Mouse (Mus musculus) testis, postnatal 10 days (tissue): ENCODE measurements around the gene Nrf1.

Experiments used
- DNase-seq: peaks from one replicate; pipeline ENCODE4 v3.0.0; 2021; ENCODE audit warnings: low spot score

Nrf1 gene

DNA sequence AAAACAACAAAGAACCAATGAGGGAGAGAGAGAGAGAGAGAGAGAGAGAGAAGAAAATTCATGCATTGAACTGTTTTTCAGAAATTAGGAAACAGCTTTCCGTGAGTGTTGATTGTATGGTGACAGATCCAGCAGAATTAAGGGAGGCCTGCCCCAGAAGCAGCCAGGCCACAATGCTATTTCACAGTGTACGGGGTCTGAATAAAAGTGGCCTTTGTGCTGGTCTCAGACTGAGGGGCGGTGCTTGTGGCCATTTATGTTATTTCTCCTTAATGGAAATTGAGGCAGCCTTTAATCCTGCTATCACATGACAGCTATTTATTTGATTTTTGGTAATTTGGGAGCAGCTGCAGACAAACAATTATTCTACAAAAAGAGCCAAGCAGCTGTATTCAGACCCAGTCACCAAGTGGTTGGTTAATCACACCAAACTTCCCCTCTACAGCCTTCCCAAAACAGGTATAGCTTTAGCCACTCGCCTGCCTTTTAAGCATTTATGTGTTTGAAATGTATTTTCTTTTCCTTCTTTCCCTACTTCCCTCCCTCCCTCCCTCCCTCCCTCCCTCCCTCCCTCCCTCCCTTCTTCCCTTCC, 31.2 kb downstream of the Nrf1 start:
- DNase-seq: no peak

GRCm38 (mm10) chr6:30081339-30081738, 33.6 kb downstream of the Nrf1 start:
- DNase-seq: no peak

DNA sequence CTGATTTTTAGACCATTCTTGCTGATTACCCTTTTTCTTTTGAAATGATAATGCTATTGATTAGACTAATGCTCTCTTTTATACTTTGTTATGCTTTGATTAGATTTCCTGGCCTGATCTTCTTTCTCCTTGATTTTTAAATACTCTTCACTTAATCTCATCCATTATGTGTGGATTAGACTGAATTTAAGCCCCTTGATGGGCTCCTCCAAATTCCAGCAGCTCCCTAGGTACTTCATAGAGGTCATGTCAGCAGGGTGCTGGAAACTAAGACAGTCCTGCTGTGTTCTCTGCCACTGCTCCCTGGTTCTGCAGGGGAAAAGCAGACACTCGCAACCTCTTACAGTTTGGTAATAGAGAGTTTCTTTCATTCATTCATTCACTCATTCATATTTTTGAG, 35.5 kb downstream of the Nrf1 start:
- DNase-seq: no peak

- DNase-seq: no peak
Measured at GRCm38 (mm10) chr6:30085351-30085750, 37.6 kb downstream of the Nrf1 start.

- no peak for DNase-seq
Measured at GRCm38 (mm10) chr6:30091221-30091620, 43.4 kb downstream of the Nrf1 start.

- no peak for DNase-seq
Measured at GRCm38 (mm10) chr6:30092816-30093215, 45.0 kb downstream of the Nrf1 start.

DNA sequence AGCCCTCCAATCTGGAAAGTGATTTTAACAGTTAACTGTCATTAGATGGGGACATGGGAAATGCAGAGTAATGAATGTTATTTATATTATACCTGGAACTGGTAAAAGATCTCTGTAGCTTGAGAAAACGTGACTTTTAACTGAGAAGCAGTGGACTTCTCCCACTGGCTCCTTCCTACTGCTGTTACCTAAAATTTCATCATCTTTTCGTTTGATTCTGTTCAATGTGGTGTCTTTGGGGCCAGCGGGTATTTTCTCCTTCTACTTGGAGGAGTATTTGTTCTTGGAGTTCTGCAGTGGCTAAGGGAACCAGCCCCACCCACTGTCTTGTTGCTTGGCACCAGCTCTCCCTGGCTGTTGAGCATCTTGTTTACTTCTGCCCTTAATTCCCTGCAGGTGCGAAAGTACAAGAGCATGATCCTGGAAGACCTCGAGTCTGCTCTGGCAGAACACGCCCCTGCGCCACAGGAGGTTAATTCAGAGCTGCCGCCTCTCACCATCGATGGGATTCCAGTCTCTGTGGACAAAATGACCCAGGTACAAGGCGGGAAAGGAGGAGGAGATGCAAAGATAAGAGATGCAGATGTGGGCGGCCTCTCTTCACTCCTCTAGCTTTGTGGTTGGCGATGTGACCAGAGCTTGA, 54.1 kb downstream of the Nrf1 start:
- DNase-seq: no peak

DNA sequence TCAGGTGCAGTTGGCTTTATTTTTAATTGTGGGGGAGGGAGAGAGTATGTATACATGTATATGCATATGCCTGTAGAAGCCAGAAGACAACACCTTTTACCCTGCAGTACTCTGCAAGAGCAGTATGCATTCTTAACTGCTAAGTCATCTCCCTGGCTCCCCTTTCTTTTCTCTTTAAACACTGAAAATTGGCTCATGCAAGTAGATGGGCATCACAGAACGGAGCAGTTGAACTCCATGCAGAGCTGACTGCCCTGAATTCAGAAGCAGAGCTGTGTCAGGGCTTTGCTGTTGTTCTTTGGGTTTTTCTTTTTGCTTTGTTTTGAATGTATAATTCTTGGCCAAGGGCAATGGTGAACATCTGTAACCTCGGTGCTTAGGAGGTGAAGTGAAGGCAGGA, 58.3 kb downstream of the Nrf1 start:
- no peak for DNase-seq

GRCm38 (mm10) chr6:30107456-30107855, 59.7 kb downstream of the Nrf1 start:
- DNase-seq: no peak

GRCm38 (mm10) chr6:30109820-30110502, 62.2 kb downstream of the Nrf1 start:
- DNase-seq: no peak

- no peak for DNase-seq
Measured at GRCm38 (mm10) chr6:30112349-30113132, 64.8 kb downstream of the Nrf1 start.

DNA sequence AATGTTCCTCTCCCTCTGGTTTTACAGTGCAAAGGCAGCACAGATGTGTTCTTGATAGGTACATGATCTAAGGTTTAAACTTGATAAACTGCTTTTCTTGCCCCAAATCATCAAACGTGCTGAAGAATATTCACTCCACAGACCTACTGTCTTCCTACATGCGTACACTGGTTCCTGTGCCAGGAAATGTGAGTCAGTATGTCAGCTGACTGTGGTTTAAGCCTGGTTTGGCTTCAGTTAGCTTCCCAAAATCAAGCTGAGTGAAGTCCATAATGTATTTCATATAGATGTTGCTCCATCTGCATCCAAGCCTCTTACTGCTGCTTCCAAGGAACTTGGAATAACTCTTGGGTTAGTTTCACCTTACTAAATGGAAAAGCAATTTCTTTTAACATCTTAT, 66.3 kb downstream of the Nrf1 start:
- DNase-seq: no peak

DNA sequence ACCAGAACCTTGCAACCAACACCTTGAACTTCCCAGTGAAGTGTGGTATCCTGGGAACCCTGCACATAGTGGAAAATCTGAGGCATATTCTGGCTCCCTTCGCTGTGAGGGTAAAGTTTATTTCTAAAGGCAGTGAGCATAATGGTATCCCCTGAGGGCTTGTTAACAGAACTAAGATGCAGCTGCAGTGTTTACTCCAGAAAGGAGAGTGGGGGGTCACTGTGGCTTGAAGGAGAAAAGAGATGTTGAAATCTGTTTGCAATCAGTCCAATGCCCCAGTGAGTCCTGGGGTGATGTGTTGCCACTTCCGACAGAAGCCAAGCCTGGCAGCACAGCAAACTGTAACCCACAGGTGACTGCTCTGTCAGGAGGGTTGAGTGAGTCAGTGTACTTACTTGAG, 73.4 kb downstream of the Nrf1 start:
- DNase-seq: no peak

GRCm38 (mm10) chr6:30121600-30121999, 73.8 kb downstream of the Nrf1 start:
- DNase-seq: no peak

DNA sequence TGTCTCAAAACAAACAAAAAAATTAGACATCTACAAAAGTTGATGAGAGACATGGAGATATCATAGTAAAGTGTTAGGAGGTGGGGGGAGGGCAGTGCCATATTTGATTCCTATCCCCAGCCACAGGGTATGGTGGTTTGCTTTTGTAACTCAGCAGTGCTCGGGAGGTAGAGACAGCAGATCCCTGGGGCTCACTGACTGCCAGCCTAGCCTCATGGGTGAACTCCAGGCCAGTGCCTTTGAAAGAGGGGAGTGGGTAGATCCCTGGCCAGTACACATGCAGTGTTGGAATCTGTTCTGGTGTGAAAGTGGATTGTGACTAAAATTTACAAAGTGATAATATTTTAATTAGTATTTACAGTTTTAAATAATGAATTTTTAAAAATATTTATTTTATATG, 75.6 kb downstream of the Nrf1 start:
- no peak for DNase-seq

- DNase-seq: no peak
Measured at GRCm38 (mm10) chr6:30126060-30126459, 78.3 kb downstream of the Nrf1 start.

DNA sequence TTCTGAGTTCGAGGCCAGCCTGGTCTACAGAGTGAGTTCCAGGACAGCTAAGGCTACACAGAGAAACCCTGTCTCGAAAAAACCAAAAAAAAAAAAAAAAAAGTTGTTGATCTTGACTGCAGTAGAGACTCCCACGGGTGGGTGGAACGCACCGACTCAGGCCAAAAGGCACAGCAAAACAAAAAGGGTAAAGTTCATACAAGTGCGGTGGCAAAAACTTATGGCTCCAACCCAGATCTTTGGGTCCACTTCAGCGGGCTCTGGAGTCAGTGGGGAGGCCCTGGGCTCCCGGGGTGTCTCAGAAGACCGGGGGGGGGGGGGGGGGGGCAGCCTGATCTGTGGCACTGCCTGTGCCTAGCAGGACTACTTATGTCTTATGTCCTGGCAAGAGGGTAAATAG, 79.0 kb downstream of the Nrf1 start:
- DNase-seq: no peak

- no peak for DNase-seq
Measured at GRCm38 (mm10) chr6:30132399-30132798, 84.6 kb downstream of the Nrf1 start.

GRCm38 (mm10) chr6:30135590-30135989, 87.8 kb downstream of the Nrf1 start:
- no peak for DNase-seq

- DNase-seq: no peak
Measured at GRCm38 (mm10) chr6:30137227-30137626, 89.4 kb downstream of the Nrf1 start.

GRCm38 (mm10) chr6:30139329-30140045, 91.7 kb downstream of the Nrf1 start:
- no peak for DNase-seq

DNA sequence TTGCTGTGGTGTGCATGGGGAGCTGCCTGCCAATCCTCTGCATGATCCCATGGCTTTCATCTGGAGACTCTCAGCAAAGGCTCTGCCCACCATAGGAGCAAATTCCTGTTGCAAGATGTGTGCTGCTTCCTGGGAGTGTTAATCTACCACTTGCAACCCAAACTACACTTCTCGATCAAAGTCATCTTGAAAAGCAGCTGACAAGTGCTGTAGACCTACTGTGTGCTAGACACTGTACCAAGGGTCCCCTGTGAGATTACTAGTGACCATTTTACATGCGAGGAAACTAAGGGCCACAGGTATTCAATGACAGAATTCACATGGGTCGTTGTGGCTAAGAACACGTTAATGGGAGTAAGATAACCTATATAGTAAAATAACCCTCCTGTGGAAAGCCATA, 95.5 kb downstream of the Nrf1 start:
- no peak for DNase-seq
